Mouse (Mus musculus) heart, embryonic 14.5 days (tissue): Measurements from ENCODE around the gene Cdyl2. TPM values are rescaled to one million over a fixed set of nuclear protein-coding genes. Genes with fewer than 3 reads are reported as not detected.

Experiments
- ATAC-seq: fragments of 200-750 bp; cut with Nextera tagmentation; 2 replicates; pipeline ENCODE4 v1.8.0; 2017; ENCODE audit warnings: low read depth, moderate TSS enrichment; ENCODE audit not compliant: insufficient number of reproducible peaks, insufficient read depth, low FRiP score
- H3K27ac ChIP-seq, 2 experiments: fragments of 200-500 bp in 1 of 2; fragments of 300-500 bp in 1 of 2; sonication (generic) in 1 of 2; replicated peaks in 1 of 2; 2 replicates each; pipeline ENCODE4 v1.5.1; 2012 to 2014; ENCODE audit warnings: low read depth in 2 of 2, low read length in 2 of 2, control low read depth in 1 of 2, mild to moderate bottlenecking in 1 of 2, mixed read lengths in 1 of 2; ENCODE audit not compliant: control insufficient read depth in 1 of 2, insufficient read depth in 1 of 2
- H3K27me3 ChIP-seq: fragments of 300-500 bp; sonication (generic); 2 replicates; pipeline ENCODE4 v1.6.1; 2014; ENCODE audit warnings: mild to moderate bottlenecking, low read length, control low read depth; ENCODE audit not compliant: control insufficient read depth, insufficient read depth
- H3K36me3 ChIP-seq: fragments of 300-500 bp; sonication (generic); 2 replicates; pipeline ENCODE4 v1.6.1; 2014; ENCODE audit warnings: mild to moderate bottlenecking, control low read depth, low read length, mixed read lengths; ENCODE audit not compliant: control insufficient read depth, insufficient read depth
- H3K4me1 ChIP-seq, 2 experiments: fragments of 200-500 bp in 1 of 2; fragments of 300-500 bp in 1 of 2; sonication (generic) in 1 of 2; 2 replicates each; pipeline ENCODE4 v1.6.1; 2012 to 2014; ENCODE audit warnings: low read length in 2 of 2, control low read depth in 1 of 2, mixed read lengths in 1 of 2; ENCODE audit not compliant: control insufficient read depth in 2 of 2, insufficient read depth in 2 of 2
- H3K4me2 ChIP-seq: fragments of 300-500 bp; sonication (generic); 2 replicates; pipeline ENCODE4 v1.6.1; 2014; ENCODE audit warnings: mild to moderate bottlenecking, low read length
- H3K4me3 ChIP-seq, 2 experiments: fragments of 200-500 bp in 1 of 2; fragments of 300-500 bp in 1 of 2; sonication (generic) in 1 of 2; 2 replicates each; pipeline ENCODE4 v1.5.1; 2012 to 2014; ENCODE audit warnings: low read length in 2 of 2, mild to moderate bottlenecking in 2 of 2, control low read depth in 1 of 2, low read depth in 1 of 2, moderate library complexity in 1 of 2; ENCODE audit not compliant: control insufficient read depth in 1 of 2, insufficient read depth in 1 of 2
- H3K9ac ChIP-seq: fragments of 300-500 bp; sonication (generic); 2 replicates; pipeline ENCODE4 v1.6.1; 2014; ENCODE audit warnings: mild to moderate bottlenecking, low read length
- H3K9me3 ChIP-seq: fragments of 300-500 bp; sonication (generic); 2 replicates; pipeline ENCODE4 v1.6.1; 2016; ENCODE audit warnings: low read length, control low read depth; ENCODE audit not compliant: control insufficient read depth
- WGBS: fragments of 180-500 bp; shearing (Covaris S2); extraction: QIAGEN DNeasy Blood & Tissue Kit; methylation state at CpG from one replicate; pipeline ENCODE4 v1.1.7; 2014; 5-methylcytosine and 5-hydroxymethylcytosine counted together
- polyA plus RNA-seq: library from polyadenylated mRNA; unstranded; fragments of >200 nt; fragmentation: Nextera tagmentation; extraction: Ambion mirVana; gene quantifications from 2 replicates; pipeline ENCODE4 v1.2.1, GENCODE M21; 2014

Cdyl2 gene
- polyA plus RNA-seq, 1 experiment from 2014 or later: 5.1 TPM

DNA sequence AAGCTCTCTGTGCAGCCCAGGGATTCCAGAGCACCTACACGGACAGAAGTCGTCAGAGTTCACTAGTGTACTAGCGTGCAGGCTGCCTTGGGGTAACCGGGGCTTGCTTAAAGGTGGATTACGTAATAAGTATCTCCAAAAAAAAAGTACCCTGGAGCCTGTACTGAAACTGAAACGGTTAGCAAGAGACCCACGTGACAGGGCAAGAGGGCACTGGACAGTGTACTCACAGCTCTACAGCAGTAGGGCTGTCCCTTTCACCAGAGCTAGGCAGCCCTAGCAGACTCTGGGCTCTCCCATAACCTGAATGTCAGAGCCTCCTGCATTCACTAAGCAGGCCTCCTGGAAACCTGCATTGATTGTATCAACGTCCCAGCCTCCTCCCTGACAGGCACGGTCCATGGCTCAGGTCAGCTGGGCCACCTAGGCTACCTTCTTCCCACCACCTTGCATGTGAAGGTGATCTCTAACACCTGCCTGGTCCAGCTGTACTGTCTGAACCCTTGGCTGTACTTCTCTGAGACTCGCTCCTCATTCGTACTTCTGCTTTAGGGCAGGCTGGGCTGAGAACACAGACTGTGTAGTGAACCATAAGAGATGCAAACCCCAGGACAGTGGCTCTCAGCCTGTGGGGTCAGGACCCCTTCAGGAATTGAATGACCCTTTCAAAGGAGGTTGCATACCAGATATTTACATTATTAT lies 151.3 kb downstream of the Cdyl2 start:
- Histone ChIP-seq H3K4me2 (no peak overlapping the region), H3K9me3 (no peaks in the 10 kb centered on the region), H3K27ac (no peak overlapping the region), H3K36me3 (0 out of 2 replicates have a peak, but pooled peaks cover 5% of the 10 kb centered on the region), H3K4me3 (no peak overlapping the region), H3K4me1 (no peaks in the 10 kb centered on the region), H3K27me3 (no peaks in the 10 kb centered on the region), H3K9ac (no peak overlapping the region)
- WGBS: 71% methylated on average over 11 of the region's 11 CpGs
- ATAC-seq: no peak

DNA sequence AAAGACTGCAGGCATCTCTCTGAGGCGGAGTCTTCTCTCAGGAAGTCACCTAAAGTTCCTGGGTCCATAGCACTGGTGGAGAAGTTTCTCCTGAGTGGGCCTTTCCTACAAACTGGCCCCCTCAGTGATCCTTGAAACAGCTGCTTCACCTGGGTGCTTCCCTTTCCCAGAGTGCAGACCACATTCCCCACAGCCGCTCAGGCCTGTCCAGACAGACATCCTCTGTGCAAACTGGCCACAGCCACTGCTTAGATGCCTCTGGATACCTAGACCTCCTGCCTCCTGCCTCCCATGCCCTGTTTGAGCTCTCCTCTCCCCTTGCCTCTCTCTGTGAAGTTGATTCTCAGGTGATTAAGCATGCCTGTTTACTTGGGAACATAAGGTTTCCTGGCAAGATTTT lies 156.1 kb downstream of the Cdyl2 start:
- no peaks in the 10 kb centered on the region for H3K9me3 ChIP-seq
- H3K27ac ChIP-seq: no peak overlapping the region
- H3K4me3 ChIP-seq: no peak overlapping the region
- peaks cover 5% of the 10 kb centered on the region; the same call in 1 of the 2 replicates for H3K36me3 ChIP-seq
- H3K9ac ChIP-seq: no peak overlapping the region
- H3K4me2 ChIP-seq: no peak overlapping the region
- no peak for ATAC-seq
- WGBS: 70% methylated on average over 2 of the region's 2 CpGs
- no peaks in the 10 kb centered on the region for H3K4me1 ChIP-seq
- no peaks in the 10 kb centered on the region for H3K27me3 ChIP-seq

DNA sequence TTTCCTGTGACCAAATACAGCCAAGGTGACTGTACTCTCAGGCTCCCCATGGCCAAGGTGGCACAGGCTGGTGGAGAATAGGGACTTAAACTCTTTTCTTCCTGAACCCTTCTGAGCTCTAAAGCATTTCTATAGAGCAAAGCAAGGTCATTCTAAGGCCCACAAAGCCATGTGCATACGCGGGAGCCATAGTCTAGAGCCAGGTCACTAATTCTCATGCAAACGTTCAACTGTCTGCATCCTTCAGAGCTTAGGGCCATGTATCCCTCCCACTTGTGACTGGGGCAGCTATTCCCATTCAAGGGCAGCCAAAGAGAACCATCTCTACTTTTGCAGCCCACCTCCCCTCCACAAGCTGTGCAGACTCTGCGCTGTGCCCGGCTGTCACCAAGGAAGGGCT lies 159.7 kb downstream of the Cdyl2 start:
- no peak for ATAC-seq

GRCm38 (mm10) chr8:116552778-116553177 lies 180.0 kb downstream of the Cdyl2 start:
- H3K36me3 ChIP-seq: no peaks in the 10 kb centered on the region
- no peak overlapping the region for H3K9ac ChIP-seq
- no peak overlapping the region for H3K4me3 ChIP-seq
- no peaks in the 10 kb centered on the region for H3K27me3 ChIP-seq
- H3K4me2 ChIP-seq: no peak overlapping the region
- no peaks in the 10 kb centered on the region for H3K4me1 ChIP-seq
- no peak overlapping the region for H3K27ac ChIP-seq
- H3K9me3 ChIP-seq: peaks cover 3% of the 10 kb centered on the region; the same call in 1 of the 2 replicates
- 67% methylated on average over 3 of the region's 3 CpGs for WGBS
- no peak for ATAC-seq

More for the DNA sequence above, 159.7 kb downstream of the Cdyl2 start:
- H3K27me3 ChIP-seq: no peaks in the 10 kb centered on the region
- no peak overlapping the region for H3K4me2 ChIP-seq
- H3K4me3 ChIP-seq: no peak overlapping the region
- no peak overlapping the region for H3K27ac ChIP-seq
- H3K9ac ChIP-seq: no peak overlapping the region
- H3K9me3 ChIP-seq: no peaks in the 10 kb centered on the region
- no peaks in the 10 kb centered on the region for H3K4me1 ChIP-seq
- 85% methylated on average over 5 of the region's 5 CpGs for WGBS
- peaks cover 5% of the 10 kb centered on the region; the same call in 1 of the 2 replicates for H3K36me3 ChIP-seq

DNA sequence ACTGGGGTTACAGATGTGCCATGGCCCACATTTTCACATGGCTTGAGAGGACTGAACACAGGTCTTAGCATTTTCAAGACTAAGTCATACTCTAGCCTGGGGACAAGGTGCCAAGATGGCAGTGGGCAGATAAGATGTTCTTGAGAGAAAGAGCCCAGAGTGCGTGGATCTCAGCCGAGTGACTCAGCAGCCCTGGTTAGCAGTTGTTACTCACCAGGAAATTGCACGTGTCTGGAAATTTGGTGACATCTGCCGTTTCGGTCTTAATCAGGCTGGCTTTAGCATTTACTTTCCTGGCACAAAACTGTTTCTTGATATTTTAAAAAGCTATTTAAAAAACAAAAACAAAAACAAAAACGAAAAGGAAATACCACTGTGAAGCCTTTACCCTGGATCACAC lies 180.5 kb downstream of the Cdyl2 start:
- WGBS: 69% methylated on average over 6 of the region's 6 CpGs
- no peak overlapping the region for H3K4me2 ChIP-seq

DNA sequence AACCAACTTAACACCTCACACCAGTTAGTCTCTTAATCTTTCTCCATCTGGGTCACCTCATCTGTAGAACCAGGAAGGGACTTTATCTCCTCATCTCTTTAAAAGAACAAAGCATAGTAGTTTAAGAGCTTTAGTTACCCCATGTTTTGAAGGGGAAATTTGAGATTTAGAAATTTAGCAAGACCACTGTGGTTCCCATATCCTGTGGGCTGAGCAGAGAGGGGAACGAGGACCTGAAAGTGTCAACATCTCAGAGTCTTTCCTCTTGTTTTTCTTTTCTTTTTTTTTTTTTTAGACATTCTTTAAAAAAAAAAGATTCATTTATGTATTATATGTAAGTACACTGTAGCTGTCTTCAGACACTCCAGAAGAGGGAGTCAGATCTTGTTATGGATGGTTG lies 189.4 kb downstream of the Cdyl2 start:
- H3K9me3 ChIP-seq: no peaks in the 10 kb centered on the region
- H3K27me3 ChIP-seq: no peaks in the 10 kb centered on the region
- H3K4me3 ChIP-seq: no peak overlapping the region
- no peak for ATAC-seq
- WGBS: 66% methylated on average over 1 of the region's 1 CpGs
- no peak overlapping the region for H3K27ac ChIP-seq
- H3K9ac ChIP-seq: no peak overlapping the region
- no peaks in the 10 kb centered on the region for H3K4me1 ChIP-seq
- H3K4me2 ChIP-seq: no peak overlapping the region
- H3K36me3 ChIP-seq: no peaks in the 10 kb centered on the region

More for the DNA sequence above, 180.5 kb downstream of the Cdyl2 start:
- Histone ChIP-seq H3K27me3 (no peaks in the 10 kb centered on the region), H3K27ac (no peak overlapping the region), H3K4me3 (no peak overlapping the region), H3K9me3 (no peaks in the 10 kb centered on the region), H3K4me1 (no peaks in the 10 kb centered on the region), H3K9ac (no peak overlapping the region), H3K36me3 (no peaks in the 10 kb centered on the region)
- no peak for ATAC-seq

DNA sequence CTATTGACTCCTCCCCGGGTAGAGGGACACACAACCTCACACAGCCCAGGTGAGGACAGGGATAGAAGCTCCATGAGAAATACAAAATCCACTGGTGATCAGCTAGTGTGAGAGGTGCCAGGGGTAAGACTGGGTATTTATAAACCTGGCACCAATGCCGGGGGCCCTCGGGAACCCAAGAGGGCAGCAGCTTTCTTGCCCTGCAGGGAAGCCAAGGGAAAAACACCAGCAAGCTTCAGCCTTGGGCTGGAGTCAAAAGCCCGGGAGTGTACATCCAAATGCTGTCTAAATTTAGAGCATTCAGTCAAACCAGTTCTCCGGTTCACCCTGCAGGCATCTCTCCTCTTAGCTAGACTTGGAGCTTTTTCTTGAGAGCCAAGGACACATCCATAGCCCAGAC lies 189.9 kb downstream of the Cdyl2 start:
- Histone ChIP-seq H3K27me3 (no peaks in the 10 kb centered on the region), H3K4me2 (no peak overlapping the region), H3K9ac (no peak overlapping the region), H3K9me3 (no peaks in the 10 kb centered on the region), H3K4me3 (no peak overlapping the region), H3K4me1 (no peaks in the 10 kb centered on the region), H3K27ac (no peak overlapping the region), H3K36me3 (no peaks in the 10 kb centered on the region)
- WGBS: 63% methylated on average over 5 of the region's 5 CpGs
- ATAC-seq: no peak

GRCm38 (mm10) chr8:116540136-116540535 lies 192.7 kb downstream of the Cdyl2 start:
- Histone ChIP-seq H3K9ac (no peak overlapping the region), H3K36me3 (no peaks in the 10 kb centered on the region), H3K27ac (no peak overlapping the region), H3K27me3 (no peaks in the 10 kb centered on the region), H3K4me1 (no peaks in the 10 kb centered on the region), H3K9me3 (no peaks in the 10 kb centered on the region), H3K4me2 (no peak overlapping the region), H3K4me3 (no peak overlapping the region)
- no peak for ATAC-seq
- WGBS: 94% methylated on average over 1 of the region's 1 CpGs
